Mouse (Mus musculus) ovary, postnatal 36 days (tissue): Measurements from ENCODE around the gene Pet117.

ENCODE experiments used
- DNase-seq: peaks from one replicate; pipeline ENCODE4 v3.0.0; 2022; ENCODE audit warnings: low spot score, mixed read lengths

Gene Pet117

GRCm38 (mm10) chr2:144382624-144383138, 13.9 kb downstream of the Pet117 start:
- no peak for DNase-seq

- no peak for DNase-seq
These were observed 17.5 kb downstream of the Pet117 start for GRCm38 (mm10) chr2:144386296-144386695.

GRCm38 (mm10) chr2:144388416-144388815, 19.6 kb downstream of the Pet117 start:
- DNase-seq, result no peak

GRCm38 (mm10) chr2:144399531-144399930, 30.7 kb downstream of the Pet117 start:
- no peak for DNase-seq

- no peak for DNase-seq
These were observed 31.9 kb downstream of the Pet117 start for GRCm38 (mm10) chr2:144400659-144401058.

- no peak for DNase-seq
These were observed 40.2 kb downstream of the Pet117 start for GRCm38 (mm10) chr2:144409037-144409436.

GRCm38 (mm10) chr2:144410603-144411002, 41.8 kb downstream of the Pet117 start:
- no peak for DNase-seq

- DNase-seq, result no peak
These were observed 45.9 kb downstream of the Pet117 start for GRCm38 (mm10) chr2:144414646-144415045.

GRCm38 (mm10) chr2:144416859-144417258, 48.1 kb downstream of the Pet117 start:
- no peak for DNase-seq

GRCm38 (mm10) chr2:144418062-144418461, 49.3 kb downstream of the Pet117 start:
- no peak for DNase-seq

- DNase-seq, result no peak
These were observed 53.4 kb downstream of the Pet117 start for GRCm38 (mm10) chr2:144422094-144422675.
